Mouse (Mus musculus) cerebral cortex, adult 2 months (tissue): Measurements from ENCODE around the gene D130043K22Rik.

Source experiments
- WGBS: fragments of 180-500 bp; shearing (Covaris S2); methylation state at CpG from one replicate; pipeline ENCODE4 v1.1.7; 2018; 5-methylcytosine and 5-hydroxymethylcytosine counted together

D130043K22Rik gene

DNA sequence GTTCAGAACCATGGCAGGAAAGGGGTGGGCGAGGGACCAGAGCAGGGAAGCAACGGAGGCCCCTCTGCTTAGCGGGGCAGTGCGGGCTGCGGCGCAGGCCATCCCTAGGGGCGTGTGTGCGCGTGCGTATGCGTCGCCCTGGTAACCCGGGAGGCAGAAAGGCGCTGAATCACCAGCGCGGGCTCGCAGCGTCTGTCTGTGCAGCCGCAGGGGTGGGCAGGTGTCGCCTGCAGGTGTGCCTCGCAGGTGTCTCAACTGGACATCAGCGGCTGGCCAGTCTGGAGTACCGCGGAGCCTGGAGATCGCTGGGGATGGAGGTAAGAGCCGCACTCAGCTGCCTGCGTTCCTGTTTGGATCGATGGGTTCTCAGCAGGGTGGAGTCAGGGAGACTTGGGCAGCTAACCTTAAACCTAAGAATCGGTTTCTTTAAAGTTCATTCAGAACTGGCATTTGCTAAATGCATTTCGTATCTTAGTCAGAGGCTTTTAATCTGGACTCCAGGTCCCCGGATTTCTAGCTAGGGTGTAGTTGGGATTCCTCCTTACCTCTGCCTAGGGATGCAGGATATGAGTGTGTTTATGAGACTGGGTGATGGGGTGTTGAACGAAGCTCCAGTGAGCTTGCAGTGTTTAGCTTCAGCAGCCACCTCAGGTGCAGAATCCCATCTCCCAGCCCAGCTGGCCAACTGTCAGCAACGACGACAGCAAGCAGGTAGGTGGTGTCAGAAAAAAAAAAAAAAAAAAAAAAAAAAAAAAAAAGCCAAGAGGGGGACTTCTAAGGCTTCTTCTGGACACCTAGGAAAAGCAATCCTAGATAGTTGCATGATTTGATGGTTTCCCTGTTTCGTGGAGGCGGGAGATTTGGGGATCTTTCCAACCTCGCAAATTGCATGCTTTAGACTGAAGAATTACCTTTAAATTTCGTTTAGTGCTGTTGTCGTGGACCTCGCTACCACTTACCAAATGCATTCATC lies at the start of gene D130043K22Rik:
D130043K22Rik (plus strand) TSS at position 153 of the 973 bp plus-strand sequence.
- WGBS, result 7% methylated on average over 40 of the region's 40 CpGs

DNA sequence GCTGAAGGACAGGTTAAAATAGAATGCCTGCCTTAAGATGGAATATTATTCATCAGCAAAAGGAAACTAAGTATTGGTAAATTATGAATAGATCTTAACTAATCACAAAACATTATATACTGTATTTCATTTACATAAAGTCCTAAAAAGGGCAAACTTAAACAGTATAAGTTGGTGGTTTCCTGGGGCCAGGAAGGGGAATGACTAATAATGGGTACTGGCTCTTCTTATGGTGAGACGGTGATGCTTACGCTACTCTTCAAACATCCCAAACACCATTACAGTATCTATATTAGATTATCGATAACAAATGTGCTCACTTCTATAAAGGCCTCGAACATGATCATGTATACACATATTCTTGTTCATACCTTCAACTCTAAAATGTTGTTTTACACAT lies 46.2 kb upstream of the D130043K22Rik start:
- 98% methylated on average over 4 of the region's 4 CpGs for WGBS

DNA sequence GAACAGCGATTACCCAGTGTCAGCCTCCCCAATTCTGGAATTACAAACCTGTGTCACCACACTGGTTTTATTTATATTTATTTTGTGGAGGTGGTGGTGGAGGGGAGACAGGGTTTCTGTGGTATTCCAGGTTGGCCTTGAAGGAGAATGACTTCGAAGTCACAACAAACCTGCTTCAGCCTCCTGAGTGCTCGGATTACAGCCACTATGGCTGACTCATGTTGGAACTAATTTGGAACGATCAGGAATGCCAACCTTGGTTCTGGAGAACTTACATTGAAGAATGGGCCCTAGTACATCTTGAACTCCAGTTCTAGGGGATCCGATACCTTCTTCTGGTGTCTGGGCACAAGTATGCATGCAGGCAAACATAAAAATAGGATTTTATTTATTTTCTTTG lies 45.6 kb upstream of the D130043K22Rik start:
- WGBS, result 62% methylated on average over 5 of the region's 5 CpGs

DNA sequence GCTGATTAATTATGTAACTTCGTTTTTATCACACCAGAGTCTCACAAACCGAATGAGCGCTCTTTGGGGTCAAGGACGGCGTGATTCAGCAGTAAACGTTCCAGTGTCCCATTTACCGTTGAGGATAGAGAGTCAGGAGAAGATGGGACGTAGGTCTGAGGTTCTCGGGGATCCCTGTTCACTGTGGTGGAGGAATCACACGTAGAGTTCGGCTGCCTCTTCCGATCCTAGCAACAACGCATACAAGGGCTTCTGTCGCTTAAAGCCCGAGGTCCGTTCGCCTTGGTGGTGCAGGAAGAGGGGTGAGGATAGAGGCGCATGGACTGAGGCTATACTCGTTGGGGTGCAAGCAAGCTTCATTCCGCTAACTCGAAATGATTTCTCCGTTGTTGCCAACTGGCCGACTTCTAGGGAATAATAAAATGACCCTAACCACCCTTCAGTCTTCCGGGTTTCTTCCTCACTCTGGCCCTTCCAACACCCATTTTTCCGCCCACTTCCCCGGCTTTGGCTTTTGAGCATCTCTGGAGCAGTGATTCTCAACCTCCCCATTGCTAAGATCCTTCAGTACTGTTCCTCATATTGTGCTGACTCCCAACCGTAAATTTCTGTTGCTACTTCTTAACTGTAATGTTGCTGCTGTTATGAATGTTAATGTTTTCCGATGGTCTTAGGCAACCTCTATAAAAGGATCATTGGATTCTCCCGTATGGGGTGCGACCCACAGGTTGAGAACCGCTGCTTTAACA lies 44.8 kb upstream of the D130043K22Rik start:
- under 1% methylated on average over 31 of the region's 31 CpGs for WGBS

DNA sequence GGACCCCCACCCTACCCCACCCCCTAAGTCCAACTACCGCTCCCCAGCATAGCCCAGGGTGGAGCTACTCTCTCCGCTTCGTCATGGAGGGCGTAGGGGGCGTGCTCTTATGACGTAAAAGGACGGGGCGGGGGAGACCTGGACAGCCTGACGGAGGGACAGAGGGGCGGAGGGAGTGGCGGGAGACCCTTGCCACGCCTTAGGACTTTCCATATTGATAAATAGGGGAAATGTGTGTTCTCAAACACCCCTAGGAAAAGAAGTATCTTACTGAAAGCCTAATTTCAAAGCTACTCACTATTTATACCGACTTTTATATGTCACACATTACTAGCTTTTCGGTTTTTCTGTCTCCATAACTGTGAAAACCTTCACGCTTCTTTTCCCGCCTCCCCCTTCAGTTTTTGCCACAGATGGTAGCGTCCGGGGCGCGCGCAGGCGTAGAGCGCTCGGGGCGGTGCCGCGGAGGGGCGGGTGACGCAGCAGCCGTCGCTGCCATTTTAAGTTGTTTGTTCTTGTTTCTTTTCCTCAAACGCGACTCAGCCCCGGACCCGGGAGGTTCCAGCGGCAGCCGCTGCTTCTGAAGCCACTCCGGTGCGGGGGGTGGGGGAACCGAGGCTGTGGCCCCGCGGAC lies 44.1 kb upstream of the D130043K22Rik start:
- WGBS, result under 1% methylated on average over 42 of the region's 42 CpGs

DNA sequence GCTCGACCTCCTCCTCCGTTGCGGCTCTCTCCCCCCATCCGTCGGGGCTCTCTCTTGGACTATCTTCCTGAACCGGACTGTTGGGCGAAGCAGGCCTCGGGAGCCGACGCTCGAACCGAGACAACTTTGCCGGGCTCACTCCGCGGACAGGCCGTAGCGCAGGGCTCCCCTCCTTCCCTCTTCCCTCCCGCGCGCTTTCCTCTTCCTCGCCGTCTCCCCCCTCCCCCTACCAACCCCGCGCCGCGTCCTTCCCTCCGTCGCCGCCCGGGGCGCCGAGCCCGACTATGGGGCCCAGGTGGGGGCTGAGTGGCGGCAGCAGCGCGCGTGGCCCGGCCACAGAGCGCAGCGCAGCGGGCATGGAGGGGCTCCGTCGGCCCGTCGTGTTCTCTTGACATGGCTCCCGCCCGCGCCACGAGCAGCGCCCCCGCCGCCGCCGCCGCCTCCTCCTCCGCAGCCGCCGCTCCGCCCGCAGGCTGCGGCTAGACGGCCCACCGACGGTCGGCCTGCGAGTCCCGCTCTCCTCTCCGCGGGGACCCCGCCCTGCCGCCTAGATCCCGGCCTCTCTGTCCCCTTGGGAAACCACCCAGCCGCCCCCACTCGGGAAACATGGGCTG lies 43.5 kb upstream of the D130043K22Rik start, which contains the start of gene BC005537:
BC005537 (plus strand) TSS at position 350 of the 614 bp plus-strand sequence.
- WGBS, result under 1% methylated on average over 74 of the region's 74 CpGs

DNA sequence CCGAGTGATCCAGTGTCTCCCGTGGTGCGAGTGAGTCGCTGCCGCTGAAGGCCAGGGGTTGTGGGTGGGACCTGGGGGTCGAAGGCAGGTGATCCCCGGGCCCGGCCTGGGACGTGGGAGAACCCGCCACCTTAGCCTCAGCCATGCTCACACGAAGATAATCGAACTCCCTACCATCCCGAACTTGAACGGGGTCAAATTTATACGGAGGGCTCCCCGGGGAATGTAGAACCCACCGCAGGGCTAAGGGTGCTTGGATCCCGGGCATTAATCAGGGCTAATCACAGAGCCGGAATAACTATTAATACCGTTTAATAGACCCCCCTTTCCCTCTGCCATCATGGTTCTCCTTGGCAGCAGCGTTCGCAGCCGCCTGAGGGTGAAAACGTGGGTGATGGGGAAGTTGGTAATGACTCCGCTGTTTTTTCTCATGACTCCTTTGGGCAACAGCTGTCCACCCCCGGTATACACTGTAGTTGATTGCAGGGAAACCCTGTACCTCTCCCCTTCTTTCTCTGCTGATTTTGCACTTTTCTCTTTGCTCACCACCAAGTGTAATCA lies 42.7 kb upstream of the D130043K22Rik start:
- WGBS, result under 1% methylated on average over 26 of the region's 26 CpGs

DNA sequence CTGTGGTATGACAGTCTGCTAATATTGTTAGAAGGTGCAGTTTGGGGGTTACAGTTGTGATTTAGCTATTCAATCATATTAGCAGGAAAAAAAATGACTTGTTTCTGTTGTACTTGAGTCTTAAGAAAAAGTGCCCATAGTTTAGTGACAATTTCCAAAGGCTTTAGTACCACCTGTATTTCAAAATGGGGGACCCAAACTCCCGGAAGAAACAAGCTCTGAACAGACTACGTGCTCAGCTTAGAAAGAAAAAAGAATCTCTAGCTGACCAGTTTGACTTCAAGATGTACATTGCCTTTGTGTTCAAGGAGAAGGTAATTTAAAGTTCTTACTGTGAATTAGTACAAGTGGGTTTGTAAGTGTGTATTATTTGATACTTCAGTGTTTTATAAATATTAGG lies 41.7 kb upstream of the D130043K22Rik start:
- WGBS, result 3% methylated on average over 2 of the region's 2 CpGs

DNA sequence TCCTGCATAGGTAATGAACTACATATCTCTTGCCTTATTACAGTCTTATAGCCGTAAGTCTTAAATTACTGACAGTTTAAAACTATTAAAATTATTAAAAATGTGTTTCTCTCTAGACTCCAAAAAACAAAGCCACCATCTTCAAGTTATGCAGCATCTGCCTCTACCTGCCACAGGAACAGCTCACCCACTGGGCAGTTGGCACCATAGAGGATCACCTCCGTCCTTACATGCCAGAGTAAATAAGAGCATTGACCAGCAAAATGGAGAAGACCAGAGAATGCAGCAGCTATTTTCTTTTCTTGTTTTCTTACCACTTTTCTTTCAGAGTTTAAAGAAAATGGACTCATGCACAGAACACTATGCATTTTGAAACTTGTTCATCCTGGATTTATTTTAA lies 32.4 kb upstream of the D130043K22Rik start:
- WGBS, result 86% methylated on average over 2 of the region's 2 CpGs

DNA sequence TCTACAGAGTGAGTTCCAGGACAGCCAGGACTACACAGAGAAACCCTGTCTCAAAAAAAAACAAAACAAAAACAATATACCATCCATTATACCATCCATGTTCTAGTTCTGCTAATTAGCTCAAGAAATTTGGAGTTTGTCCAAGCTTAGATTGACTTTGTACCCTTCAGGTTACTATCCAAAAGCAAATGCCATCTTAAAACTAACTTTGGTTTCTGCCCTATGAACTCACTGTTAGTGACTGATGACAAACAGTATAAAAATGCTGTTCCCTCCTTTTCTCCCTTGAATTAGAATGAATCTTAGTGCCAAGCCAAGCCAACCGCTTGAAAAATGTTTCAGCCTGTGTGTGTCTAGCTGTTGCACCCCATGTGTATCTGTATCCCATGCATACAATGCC lies 30.3 kb upstream of the D130043K22Rik start:
- WGBS, result 71% methylated on average over 1 of the region's 1 CpGs

DNA sequence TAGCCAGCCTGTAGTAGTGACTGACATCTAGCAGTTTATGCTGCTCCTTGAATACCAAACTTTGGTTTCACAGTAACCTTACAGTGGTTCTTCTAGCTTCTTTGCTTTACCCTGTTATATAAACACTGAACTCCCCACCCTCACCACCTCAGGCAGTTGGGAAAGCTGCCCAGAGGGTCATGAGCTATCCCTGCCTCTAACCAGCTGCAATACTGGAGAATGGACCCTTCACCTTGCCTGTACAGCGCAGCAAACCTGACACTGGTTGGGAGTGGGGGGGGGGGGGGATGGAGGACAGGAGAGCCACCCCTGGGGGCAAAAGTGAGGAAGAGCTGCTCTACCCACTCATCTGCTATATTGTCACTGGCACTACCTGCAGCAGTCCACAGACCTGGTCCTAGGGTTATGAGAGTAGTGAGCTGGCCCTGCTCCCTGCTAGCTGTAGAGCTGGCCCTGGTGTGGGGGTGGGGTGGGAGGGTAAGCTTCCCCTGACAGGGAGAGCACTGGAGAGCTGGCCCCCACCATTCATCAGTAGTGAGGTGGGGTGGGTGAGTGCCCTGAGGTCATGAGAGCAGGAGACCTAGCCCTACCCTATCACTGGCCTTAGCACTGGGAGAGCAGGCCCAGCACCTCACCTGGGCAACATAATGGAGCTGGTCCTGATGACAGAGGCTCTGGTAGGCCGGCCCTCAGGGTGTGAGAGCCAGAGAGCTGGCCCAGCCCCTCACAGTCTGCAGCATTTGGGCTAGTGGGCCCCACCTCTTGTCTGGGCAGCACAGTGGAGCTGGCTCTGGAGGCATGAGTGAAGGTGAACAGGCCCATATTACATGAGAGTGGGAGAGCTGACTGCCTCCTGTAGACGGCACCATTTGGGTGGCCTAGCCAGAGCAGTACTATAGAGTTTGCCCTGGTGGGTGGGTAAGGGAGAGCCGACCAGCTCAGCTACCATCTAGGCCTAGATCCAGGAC lies 28.5 kb upstream of the D130043K22Rik start:
- 62% methylated on average over 4 of the region's 4 CpGs for WGBS

DNA sequence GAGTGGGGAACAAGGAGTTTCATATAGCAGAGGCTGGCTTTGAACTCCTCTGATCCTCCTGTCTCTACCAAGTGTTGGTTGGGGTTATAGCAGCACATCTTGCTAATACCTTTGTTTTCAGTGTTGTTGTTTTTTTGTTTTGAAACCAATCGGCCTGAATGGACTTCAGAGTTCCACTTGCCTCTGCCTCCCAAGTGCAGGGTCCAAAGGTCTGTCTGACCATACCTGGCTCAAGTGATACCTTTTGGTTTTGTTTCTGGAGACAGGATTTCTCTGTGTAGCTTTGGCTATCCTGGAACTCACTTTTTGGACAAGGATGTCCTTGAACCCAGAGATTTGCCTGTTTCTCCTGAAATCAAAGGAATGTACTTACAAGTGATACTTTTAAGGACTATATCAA lies 25.0 kb upstream of the D130043K22Rik start:
- 89% methylated on average over 1 of the region's 1 CpGs for WGBS

DNA sequence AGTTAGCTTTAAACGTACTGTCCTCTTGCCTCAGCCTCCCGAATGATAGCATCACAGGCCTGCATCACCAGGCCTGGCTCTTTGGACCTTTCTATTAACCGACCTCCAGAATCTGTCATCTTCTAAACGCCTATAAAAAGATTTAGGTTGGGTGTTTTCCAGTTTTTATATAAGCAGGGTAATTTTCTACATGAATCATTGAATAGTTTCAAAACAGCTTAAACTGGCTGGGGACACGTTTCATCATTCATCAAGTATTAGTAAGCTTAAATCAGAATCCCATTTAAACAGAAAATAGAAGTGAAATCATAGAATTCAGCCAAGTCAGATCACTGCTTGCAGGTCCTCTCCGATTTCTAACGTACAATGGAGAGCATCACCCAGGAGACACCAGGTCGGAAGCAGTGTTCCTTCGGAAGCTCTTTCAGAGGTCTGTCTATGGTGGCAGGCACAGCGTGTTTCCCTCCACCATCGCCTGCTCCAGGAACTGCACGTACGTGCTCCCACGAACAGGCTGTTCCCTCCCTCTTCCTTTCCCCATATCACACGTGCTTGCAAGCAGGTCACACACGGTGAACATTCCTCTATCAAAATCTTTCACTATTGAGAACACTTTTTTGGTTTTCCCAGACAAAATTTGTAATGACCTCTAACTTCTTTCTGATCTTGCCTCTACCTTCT lies 22.1 kb upstream of the D130043K22Rik start:
- 68% methylated on average over 16 of the region's 16 CpGs for WGBS

DNA sequence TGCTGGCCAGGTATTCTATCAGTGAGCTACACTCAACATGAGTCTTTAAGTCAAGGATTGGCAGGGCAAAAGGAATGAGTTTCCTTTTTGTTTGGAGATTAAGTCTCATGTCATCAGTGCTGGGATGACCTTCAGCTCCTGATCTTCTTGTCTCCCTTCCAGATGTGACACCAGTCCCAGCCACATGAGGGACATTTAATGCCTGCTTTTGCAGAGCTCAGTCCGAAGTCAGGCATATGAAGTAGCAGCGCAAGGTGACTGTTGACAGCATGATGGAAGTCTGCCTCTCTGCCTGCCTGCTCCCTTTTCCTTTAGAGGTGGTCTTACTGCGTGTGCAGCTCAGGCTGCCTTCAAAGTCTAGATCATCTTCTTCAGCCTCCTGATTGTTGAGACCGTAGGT lies 20.3 kb upstream of the D130043K22Rik start:
- WGBS, result 98% methylated on average over 4 of the region's 4 CpGs

DNA sequence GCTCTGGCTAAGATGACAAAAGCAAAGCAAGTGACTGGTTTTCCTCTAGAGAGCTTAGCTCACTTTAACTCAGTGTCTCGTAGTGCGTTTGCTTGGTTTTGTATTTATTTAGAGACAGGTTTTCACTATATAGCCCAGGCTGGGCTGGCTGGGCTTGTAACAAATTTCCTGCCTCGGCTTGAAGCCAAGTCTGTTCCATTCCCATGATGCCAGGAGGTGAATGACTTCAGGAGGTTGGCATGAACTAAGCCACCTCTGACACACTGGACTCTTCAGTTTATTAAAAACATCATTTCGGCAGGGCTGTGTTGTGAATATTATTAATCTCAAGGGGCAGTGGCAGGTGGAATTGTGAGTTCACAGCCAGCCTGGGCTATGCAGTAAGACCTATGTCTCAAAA lies 19.3 kb upstream of the D130043K22Rik start:
- WGBS, result 74% methylated on average over 4 of the region's 4 CpGs

DNA sequence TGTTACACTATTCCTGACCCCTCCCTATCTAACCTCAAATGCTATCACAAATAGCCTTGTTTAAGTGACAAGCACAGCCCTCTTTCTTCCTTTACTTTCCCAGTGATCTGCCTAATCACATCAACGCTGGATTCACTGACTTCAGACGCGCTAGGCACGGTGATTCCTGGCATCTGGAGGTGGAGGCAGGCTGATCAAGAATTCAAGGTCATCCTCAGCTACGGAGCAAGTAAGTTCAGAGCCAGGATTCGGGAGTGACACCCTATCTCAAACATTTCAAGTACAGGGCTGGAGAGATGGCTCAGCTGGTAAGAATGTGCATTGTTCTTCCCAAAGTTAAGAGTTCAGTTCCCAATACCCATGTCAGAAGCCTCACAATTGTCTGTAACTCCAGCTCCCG lies 18.8 kb upstream of the D130043K22Rik start:
- WGBS, result 83% methylated on average over 7 of the region's 7 CpGs

DNA sequence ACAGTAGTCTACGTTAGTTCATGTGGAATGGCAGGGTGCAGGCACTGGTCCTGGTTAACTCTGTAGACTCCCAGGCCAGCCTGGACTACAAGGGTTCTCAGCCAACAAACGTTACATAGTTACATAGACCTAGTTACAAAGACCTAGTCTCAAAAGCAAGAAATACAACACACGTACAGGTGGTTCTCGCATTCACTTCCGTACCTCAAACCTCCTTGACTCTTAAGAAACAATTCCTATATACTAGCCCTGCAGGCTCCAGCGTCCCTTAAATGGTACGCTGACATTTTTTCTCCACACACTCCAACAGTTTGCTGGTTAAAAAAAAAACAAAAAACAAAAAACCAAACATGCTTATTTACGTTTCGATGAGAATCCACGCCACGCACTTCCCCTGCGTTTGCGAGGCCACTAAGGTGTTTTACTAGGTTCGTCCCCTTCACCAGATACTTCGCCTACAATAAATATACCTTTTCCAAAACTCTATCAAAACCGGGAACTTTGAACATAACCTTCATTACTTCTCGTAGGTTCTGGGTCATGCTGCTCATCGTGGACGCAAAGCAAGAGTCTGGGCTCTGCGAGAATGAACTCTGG lies 14.1 kb upstream of the D130043K22Rik start:
- under 1% methylated on average over 20 of the region's 20 CpGs for WGBS

DNA sequence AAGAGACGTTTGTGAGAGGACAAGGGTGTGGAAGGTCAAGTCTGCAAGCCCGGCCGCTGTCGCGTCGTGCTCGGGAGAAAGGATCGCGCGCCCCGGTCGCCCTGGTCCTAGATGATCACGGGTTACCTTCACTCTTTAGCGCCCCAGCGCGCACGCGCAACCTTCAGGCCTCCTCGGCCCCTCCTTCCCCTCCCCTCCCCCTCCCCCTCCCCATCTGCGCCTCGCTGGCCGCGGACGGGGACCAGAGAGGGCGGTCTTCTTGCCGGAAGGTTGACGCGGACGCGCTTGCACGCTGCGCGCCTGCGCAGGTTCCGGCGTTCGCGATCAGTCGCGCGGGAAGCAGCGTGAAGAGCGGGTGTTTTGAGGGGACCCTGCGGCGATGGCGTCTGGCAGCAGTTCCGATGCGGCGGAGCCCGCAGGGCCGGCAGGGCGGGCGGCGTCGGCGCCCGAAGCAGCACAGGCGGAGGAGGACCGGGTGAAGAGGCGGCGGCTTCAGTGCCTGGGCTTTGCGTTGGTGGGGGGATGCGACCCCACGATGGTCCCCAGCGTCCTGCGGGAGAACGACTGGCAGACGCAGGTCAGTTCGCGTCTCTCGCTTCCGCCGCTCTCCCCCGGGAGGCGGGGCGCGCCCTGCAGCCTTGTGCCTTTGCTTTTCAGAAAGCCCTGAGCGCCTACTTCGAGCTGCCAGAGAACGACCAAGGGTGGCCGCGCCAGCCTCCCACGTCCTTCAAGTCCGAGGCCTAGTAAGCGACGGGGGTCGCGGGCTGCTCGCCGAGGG lies 13.4 kb upstream of the D130043K22Rik start, which contains the start of the genes Acot13 and Tdp2:
Acot13 (minus strand) TSS at position 188 of the 778 bp plus-strand sequence.
Tdp2 (plus strand) TSS at position 327 of the 778 bp plus-strand sequence.
- under 1% methylated on average over 90 of the region's 90 CpGs for WGBS
